Mouse (Mus musculus): ENCODE measurements around the gene Gm11214.

DNA sequence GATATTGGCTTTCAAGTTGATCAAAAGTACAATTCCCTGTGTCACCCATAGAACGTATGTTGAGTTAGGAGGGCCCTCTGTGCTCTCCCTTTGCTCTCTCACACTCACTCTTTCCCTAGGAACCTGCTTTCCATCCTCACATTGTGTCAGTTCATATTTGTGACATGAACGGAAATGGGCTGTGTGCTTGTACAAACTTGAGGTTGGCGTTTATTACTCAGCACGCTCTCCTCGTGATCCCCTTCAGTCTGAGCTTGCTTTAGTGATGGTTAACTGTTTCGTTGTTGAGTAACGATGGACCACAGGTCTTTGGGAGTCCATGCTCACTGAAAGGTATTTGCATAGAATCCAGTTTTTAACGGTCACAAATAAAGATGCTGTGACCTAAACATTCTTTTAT is 36.1 kb downstream of the Gm11214 start:
- TF ChIP-seq EP300 (optimal IDR thresholded peaks at IDR 0.05), result no peak
- no peak for TF ChIP-seq CTCF (IDR thresholded peaks at IDR 0.05; ENCODE audit: low read depth)
